Mouse (Mus musculus) monocyte, adult 5-6 weeks (primary cell): ENCODE data around the gene Bysl. TPM values are rescaled to one million over a fixed set of nuclear protein-coding genes. Genes with fewer than 3 reads are reported as not detected.
"Not testable (repeated sequence)": the region's sequence is repeated elsewhere in the genome, so short reads cannot be mapped to it uniquely, and the experiment has no call there.

Experiments used
- ATAC-seq: fragments of 153-309, 156-312 bp; replicated peaks from 2 replicates; pipeline ENCODE4 v1.8.0; 2017; ENCODE audit warnings: mild to moderate bottlenecking; ENCODE audit not compliant: low TSS enrichment, insufficient number of reproducible peaks, severe bottlenecking, poor library complexity, low FRiP score
- total RNA-seq: library from RNA; stranded (forward); fragments of 200-1000, 200-491, 200-594 nt; gene quantifications from 3 replicates; pipeline ENCODE4 v1.2.3, GENCODE M21; 2017

Bysl gene
- total RNA-seq: 6.1 to 11.2 TPM (median 8.2 TPM) in 3 replicates

DNA sequence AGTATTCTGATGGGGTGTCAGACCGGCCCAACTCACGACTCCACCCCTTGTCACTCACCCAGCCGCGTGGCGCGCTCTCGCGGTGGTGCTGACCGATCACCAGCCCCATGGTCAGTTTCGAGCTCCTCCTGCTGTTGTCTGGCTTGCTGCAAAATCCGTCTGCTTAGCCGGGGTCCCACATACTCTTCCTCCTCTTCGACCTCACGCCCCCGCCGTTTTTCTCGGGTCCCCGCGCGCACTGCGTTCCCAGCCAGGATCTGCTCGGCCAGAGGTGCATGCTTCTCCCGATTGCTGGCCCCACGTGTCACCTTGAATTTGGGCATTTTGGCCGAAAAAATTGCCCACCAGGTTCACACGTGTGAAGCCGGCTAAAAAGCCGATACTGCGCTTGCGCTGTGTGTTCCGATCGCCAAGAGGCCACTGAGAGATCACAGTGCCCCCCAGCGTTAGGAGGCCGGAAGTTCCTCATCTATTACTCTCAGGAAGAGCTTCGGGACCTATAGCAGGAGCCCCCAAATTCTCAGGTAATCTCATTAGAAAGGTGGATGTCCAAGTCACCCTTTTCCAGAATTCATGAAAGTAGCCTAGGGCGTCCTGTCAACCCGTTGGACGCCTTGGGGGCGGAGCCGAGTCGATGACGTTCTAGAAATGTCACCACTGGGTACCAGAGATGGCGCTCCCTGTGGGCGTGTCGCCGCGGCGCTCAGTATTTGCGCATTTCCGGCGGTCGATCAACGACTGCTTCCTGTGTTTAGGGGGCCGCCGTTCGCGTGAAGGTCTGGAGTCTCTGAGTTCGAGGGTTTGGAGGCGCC lies at the start of gene Bysl, which contains the start of the genes Med20 and Gm20517:
Gene Bysl, minus strand, starts transcription at position 644 of the 812 bp plus-strand sequence.
Gene Med20, plus strand, starts transcription at position 734 of the 812 bp plus-strand sequence.
Gene Gm20517, plus strand, starts transcription at position 741 of the 812 bp plus-strand sequence.
- peak; percentile 91 for ATAC-seq

- no peak for ATAC-seq
Measured at GRCm38 (mm10) chr17:47658741-47659243, 47.5 kb upstream of the Bysl start.

GRCm38 (mm10) chr17:47657901-47658300 lies 46.6 kb upstream of the Bysl start:
- ATAC-seq: no peak

DNA sequence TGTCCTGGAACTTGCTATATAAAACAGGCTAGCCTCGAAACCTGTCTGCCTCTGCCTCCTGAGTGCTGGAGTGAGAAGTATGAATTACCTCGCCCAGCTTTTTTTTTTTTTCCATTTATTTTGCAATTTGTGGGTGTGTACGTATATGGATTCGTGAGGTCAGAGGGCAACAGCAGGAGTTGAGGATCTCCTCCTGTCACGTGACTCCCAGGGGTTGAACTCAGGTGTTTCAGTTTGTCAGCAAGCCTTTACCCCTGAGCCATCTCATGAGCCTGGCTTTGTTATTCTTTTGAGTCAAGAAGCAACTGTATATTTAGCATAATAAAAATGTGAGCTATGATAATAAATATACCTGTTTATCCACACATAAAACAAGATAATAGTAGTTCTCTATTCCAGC lies 44.4 kb upstream of the Bysl start:
- ATAC-seq: no peak

DNA sequence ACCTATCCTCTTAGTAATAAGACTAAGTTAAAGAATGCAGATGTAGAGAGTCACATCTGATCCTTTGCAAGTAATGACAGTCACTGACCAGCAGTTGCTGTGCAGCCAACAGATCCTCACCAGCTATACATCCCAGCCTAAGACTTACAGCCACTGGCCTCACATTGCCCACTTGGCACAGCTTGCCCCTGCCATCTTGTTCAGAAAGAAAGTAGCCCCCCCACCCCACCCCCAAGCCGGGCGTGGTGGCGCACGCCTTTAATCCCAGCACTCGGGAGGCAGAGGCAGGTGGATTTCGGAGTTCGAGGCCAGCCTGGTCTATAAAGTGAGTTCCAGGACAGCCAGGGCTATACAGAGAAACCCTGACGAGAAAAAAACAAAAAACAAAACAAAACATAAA lies 43.1 kb upstream of the Bysl start:
- ATAC-seq: not testable (repeated sequence)

GRCm38 (mm10) chr17:47651953-47652352 lies 40.7 kb upstream of the Bysl start:
- no peak for ATAC-seq

- no peak for ATAC-seq
Measured at GRCm38 (mm10) chr17:47648966-47649365, 37.7 kb upstream of the Bysl start.

DNA sequence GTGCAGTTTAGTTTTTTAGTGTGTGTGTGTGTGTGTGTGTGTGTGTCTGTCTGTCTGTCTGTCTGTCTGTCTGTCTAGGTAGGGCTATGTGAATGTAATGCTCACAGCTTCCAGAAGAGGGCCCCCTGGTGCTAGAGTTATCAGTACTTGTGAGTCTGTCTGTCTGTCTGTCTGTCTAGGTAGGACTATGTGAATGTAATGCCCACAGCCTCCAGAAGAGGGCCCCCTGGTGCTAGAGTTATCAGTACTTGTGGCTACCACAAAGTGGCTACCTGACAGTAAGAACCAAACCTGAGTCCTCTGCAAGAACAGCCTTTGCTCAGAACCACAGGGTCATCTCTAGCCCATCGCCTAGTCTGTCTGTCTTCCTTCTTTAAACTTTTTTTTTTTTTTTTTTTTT lies 35.4 kb upstream of the Bysl start:
- ATAC-seq: peak; percentile 90

- ATAC-seq: no peak
Measured at GRCm38 (mm10) chr17:47642992-47643391, 31.7 kb upstream of the Bysl start.

- ATAC-seq: no peak
Measured at GRCm38 (mm10) chr17:47633999-47634770, 22.9 kb upstream of the Bysl start.

DNA sequence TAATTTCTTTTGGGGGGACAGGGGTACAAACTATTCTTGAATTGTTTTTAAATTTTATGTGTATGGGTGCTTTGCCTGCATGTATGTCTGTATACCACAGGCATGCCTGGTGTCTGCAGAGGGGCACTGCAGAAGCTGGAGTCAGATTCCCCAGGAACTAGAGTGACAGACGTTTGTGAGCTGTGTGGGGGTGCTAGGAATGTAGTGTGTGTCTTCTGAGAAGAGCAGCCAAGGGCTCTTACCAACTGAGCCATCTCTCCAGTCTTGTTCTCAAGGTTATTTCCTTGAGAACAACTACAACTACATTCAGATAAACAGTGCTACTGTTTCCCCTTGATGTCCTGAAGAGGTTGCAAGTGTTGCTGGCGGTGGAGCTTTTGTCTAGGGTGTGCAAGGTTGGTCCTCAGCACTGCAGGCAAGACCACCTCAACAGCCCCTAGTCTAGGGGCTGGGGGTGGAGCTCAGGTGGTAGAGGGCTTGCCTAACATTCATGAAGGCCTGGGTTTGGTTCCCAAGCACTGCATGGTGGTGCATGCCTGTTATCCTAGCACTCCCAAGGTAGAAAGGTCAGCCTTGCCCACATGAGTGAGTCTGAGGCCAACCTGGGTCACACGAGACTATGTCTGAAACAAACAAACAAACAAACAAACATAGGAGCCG lies 21.0 kb upstream of the Bysl start:
- no peak for ATAC-seq

- ATAC-seq: no peak
Measured at GRCm38 (mm10) chr17:47630678-47631065, 19.4 kb upstream of the Bysl start, which contains the start of gene Usp49. Gene Usp49, plus strand, starts transcription at chr17:47630690.

DNA sequence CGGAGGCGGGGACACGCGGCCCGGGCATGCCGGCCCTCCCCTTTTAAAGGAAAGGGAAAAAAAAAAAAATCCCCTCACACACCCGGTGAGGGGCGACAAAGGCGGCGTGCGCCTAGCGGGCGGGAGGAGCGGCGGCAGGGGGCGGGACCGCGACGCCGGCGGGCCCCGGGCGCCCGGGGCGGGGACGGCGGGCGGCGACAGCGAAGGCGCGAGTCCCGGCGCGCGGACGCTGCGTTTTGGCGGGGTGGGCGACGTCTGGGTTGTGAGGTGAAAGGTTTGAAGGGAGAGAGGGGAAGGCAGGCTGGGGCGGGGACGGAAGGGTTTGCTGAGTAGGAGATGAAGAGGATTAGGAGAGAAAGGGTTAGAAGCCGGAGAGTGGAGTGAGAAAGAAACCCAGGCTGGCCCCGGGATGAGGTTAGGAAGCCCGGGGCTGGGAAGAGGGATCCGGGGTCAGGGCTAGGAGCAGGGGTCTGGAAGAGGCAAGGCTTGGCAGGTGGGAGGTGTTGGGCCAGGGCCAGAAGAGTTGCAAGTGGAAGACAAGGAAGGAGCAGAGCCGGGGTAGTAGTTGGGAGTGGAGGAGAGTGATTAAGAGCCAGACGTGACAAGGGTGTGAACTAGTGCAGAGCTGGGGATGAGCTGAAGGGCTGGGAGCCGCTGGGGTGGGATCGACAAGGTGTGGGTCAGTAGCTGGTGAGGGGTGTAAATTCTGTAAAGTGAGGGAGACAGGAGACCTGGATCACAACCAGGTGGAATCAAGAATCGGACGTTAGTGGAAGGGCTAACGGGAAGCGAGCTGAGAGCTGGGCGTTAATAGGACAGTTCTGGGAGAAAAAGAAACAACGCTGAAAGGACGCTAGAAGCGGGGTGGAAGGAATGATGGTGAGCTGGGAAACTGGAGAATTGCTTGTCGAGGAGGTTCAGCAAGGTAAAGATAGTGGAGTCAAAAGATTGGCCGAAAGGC lies 18.7 kb upstream of the Bysl start:
- ATAC-seq: peak; percentile 16; the same call in 1 of the 2 replicates

DNA sequence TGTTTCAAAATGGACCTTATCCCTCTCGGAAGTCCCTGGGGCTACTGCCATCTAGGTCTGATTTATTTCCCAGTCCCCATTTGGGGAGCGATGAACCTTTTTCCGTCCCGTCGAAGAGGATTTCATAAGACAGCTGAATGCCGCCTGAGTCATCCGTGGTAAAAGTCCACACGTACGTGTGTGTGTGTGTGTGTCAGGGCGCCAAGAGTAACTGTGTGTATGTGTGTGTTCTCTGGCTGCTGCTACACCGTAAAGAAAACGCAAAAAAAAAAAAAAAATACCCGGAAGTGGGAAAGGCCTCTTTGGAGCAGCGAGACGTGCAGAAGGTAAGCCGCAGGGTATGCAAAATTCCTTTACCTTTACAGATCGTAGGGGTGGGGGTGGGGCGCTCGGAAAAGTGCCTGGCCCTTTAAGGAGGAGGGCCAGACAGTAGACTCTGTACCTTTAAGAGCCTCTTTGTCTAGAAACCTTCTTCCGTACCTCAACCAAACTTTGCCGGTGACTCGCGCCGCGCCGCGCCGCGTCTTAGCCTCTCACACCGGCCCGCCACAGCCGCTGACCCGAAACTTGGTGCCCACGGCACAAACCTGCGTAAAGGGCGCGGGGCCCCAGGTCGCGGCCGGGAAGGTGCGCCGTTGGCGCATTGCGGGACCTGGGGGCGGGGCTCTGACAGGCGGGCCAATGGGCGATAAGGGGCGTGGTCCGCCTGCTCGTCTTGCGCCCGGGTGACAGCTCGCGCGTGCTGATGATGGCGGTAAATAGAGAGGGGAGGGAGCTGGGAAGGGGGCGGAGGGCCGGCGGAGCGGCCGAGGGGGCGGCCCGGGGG lies 17.8 kb upstream of the Bysl start:
- ATAC-seq: peak; percentile 96

DNA sequence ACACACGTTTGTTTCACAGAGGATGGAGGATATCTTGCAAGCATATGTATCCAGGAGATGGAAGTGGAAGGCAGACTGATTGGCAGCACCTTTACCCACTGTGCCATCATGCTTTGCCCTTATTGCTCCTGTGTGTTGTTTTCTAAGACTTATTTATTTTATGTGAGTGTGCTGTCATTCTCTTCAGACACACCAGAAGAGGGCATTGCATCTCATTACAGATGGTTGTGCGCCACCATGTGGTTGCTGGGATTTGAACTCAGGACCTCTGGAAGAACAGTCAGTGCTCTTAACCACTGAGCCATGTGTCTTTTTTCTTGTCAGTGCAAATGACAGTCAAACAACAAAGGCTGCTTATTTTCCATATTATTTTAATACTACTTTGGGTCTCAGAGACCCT lies 16.5 kb upstream of the Bysl start:
- ATAC-seq: no peak

- no peak for ATAC-seq
Measured at GRCm38 (mm10) chr17:47626031-47626430, 14.7 kb upstream of the Bysl start.

- no peak for ATAC-seq
Measured at GRCm38 (mm10) chr17:47625088-47625487, 13.8 kb upstream of the Bysl start.
